Mouse (Mus musculus) forebrain, embryonic 16.5 days (tissue): ENCODE data around the gene Mbtps1. TPM values are rescaled to one million over a fixed set of nuclear protein-coding genes. Genes with fewer than 3 reads are reported as not detected.
A peak's percentile ranks its signal among the peaks of the same experiment; 100 is the strongest.

Source experiments
- ATAC-seq: fragments of 200-750 bp; cut with Nextera tagmentation; 2 replicates; pipeline ENCODE4 v1.8.0; 2017; ENCODE audit warnings: mild to moderate bottlenecking, moderate library complexity
- H3K27ac ChIP-seq: fragments of 300-500 bp; sonication (generic); 2 replicates; pipeline ENCODE4 v1.5.1; 2014; ENCODE audit warnings: low read length, control low read depth
- H3K27me3 ChIP-seq: fragments of 300-500 bp; sonication (generic); replicated peaks from 2 replicates; pipeline ENCODE4 v1.6.1; 2014; ENCODE audit warnings: low read length; ENCODE audit not compliant: control insufficient read depth, insufficient read depth
- H3K36me3 ChIP-seq: fragments of 300-500 bp; sonication (generic); 2 replicates; pipeline ENCODE4 v1.6.1; 2014; ENCODE audit not compliant: control insufficient read depth, insufficient read depth
- H3K4me1 ChIP-seq: fragments of 300-500 bp; sonication (generic); replicated peaks from 2 replicates; pipeline ENCODE4 v1.6.1; 2014; ENCODE audit warnings: low read length; ENCODE audit not compliant: control insufficient read depth, insufficient read depth
- H3K4me2 ChIP-seq: fragments of 300-500 bp; sonication (generic); 2 replicates; pipeline ENCODE4 v1.6.1; 2014; ENCODE audit warnings: mild to moderate bottlenecking, low read length, control low read depth
- H3K4me3 ChIP-seq: fragments of 300-500 bp; sonication (generic); replicated peaks from 2 replicates; pipeline ENCODE4 v1.5.1; 2014; ENCODE audit warnings: mild to moderate bottlenecking, low read length, control low read depth
- H3K9ac ChIP-seq: fragments of 300-500 bp; sonication (generic); replicated peaks from 2 replicates; pipeline ENCODE4 v1.6.1; 2014; ENCODE audit warnings: low read depth, low read length, control low read depth
- H3K9me3 ChIP-seq: fragments of 300-500 bp; sonication (generic); 2 replicates; pipeline ENCODE4 v1.6.1; 2016; ENCODE audit warnings: low read length; ENCODE audit not compliant: control insufficient read depth
- WGBS: fragments of 180-500 bp; shearing (Covaris S2); extraction: QIAGEN DNeasy Blood & Tissue Kit; methylation state at CpG from one replicate; pipeline ENCODE4 v1.1.7; 2014; 5-methylcytosine and 5-hydroxymethylcytosine counted together
- polyA plus RNA-seq: library from polyadenylated mRNA; unstranded; fragments of >200 nt; fragmentation: Nextera tagmentation; extraction: Ambion mirVana; gene quantifications from 2 replicates; pipeline ENCODE4 v1.2.1, GENCODE M21; 2015

The Mbtps1 gene
- polyA plus RNA-seq, 1 experiment from 2014 or later, result 66.6 TPM

DNA sequence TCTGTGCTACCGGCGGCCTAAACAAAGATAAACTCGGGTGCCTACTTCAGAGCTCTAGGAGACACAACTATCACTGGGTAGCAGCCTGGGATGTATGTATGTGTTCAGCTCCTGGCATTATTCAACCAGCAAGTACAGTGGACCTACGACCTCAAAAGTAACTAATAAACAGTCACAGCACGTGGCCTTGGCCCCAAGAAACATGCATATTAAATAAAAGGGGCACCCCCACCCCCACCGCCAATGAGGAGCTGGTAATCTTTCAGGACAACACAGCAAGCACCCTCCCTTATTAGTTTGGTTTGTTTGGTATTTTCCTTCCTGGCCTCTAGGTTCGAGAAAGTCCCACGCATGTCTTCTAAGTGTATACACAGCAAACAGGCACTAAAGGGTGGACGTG lies 9.7 kb upstream of the Mbtps1 start:
- Histone ChIP-seq H3K27ac (no peak overlapping the region), H3K36me3 (peaks cover 14% of the 10 kb centered on the region), H3K9ac (no peak overlapping the region), H3K4me2 (no peak overlapping the region), H3K27me3 (no peaks in the 10 kb centered on the region), H3K4me1 (peaks cover 3% of the 10 kb centered on the region), H3K9me3 (no peaks in the 10 kb centered on the region), H3K4me3 (no peak overlapping the region)
- ATAC-seq, result no peak
- 89% methylated on average over 9 of the region's 9 CpGs for WGBS

DNA sequence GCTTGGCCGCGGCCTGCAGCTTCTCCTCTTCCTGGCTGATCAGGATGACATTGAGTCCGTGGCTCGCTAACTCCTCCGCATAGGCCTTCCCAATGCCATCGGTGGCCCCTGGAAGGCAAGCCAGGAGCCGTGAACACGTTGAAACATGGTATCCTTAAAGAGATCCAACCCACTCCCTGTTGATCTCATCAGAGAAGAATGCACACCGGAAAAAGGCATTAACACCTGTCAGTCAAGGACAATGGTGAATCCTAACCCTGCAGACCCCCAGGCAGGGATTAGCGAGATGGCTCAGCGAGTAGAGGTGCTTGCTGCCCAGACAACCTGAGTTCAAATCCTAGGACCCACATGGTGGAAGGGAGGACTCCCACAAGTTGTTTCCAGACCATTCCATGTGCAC lies 7.8 kb upstream of the Mbtps1 start:
- 85% methylated on average over 11 of the region's 11 CpGs for WGBS
- peaks cover 23% of the 10 kb centered on the region for H3K36me3 ChIP-seq
- no peaks in the 10 kb centered on the region for H3K4me1 ChIP-seq
- H3K4me2 ChIP-seq, result no peak overlapping the region
- no peaks in the 10 kb centered on the region for H3K9me3 ChIP-seq
- ATAC-seq, result no peak
- H3K9ac ChIP-seq, result no peak overlapping the region
- no peaks in the 10 kb centered on the region for H3K27me3 ChIP-seq
- no peak overlapping the region for H3K27ac ChIP-seq
- H3K4me3 ChIP-seq, result no peak overlapping the region

DNA sequence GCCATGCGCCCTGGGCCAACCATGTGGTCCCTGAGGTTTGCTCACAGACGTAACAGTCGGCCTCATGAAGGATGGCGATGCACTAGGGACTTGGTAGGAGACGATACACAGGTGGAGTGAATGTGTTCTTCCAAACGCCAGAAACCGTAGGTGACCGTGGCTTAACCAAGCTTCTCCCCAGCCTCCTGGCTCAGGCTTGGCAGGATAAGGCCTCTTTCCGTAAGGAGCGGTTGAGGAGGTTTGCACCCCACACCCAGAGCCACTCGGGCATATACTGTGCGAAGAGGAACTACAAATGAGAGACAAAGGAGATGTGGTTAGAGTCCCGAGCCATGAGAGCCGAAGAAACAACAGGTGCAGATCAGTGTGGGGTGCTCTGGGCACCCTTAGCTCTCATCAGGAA lies 5.3 kb upstream of the Mbtps1 start:
- Histone ChIP-seq H3K4me3 (no peak overlapping the region), H3K9me3 (no peaks in the 10 kb centered on the region), H3K27ac (no peak overlapping the region), H3K36me3 (peaks cover 23% of the 10 kb centered on the region), H3K9ac (no peak overlapping the region), H3K4me2 (no peak overlapping the region), H3K4me1 (no peaks in the 10 kb centered on the region; the same call in 1 of the 2 replicates), H3K27me3 (no peaks in the 10 kb centered on the region)
- 94% methylated on average over 14 of the region's 14 CpGs for WGBS
- ATAC-seq, result no peak

DNA sequence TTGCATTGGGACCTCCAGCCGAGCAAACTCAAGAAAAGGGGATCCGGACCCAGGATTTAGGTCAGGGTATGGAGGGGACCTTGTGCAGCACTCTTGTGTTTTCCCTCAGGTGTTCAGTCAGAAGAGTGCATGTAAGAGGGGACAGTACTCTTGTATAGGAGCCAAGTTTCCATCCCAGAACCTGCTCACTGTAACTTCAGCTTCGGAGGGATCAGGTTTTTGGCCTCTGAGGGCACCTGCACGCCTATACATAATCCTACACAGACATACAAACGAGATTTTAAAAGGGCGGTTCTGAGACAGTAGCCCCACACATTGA lies 826 bp upstream of the Mbtps1 start:
- H3K27me3 ChIP-seq, result no peaks in the 10 kb centered on the region
- H3K27ac ChIP-seq, result no peak overlapping the region
- no peak overlapping the region for H3K9ac ChIP-seq
- 89% methylated on average over 6 of the region's 6 CpGs for WGBS
- peaks cover 27% of the 10 kb centered on the region for H3K4me1 ChIP-seq
- ATAC-seq, result no peak
- no peaks in the 10 kb centered on the region for H3K9me3 ChIP-seq
- H3K4me2 ChIP-seq, result no peak overlapping the region
- H3K36me3 ChIP-seq, result peaks cover 13% of the 10 kb centered on the region
- H3K4me3 ChIP-seq, result no peak overlapping the region

DNA sequence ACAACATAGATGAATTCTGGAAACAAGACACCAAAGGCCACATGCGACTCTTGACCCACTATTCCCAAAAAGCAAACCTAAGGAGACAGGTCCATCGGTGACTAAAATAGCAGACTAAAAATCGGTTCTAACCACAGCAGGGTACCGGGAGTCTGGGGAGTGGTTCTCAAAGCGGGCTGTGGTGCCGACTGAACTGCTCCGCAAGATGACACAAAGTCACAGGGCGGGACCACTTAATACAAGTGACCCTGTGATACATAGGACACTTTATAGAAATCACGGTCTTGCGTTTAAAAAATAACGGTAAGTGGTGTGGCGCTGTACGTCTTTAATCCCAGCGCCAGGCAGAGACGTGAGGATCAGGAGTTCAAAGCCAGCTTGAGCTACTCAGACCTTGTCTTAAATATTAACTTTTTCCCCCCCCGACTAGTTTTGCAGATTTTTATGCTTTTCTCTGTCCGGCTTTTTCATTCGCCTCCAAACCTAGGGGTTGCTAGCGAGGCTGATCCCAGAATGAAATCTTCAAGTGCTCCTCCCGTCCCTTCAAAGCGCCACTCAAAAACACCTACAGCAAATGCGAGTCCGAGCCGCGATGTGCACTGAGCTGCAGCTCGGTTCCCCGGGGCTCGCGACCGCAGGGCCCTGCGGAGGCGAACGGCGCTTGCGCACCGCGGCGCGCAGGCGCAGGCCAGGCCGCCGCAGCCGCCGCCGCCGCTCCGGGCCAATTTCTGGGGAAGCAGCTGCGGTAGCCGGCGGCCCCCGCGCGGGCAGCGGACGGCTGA lies 523 bp downstream of the Mbtps1 start:
- H3K4me3 ChIP-seq, result peak overlapping the region; percentile 78
- H3K36me3 ChIP-seq, result 0 out of 2 replicates have a peak, but pooled peaks cover 7% of the 10 kb centered on the region
- ATAC-seq, result peak; percentile 93
- WGBS, result under 1% methylated on average over 55 of the region's 55 CpGs
- peak overlapping the region; percentile 91 for H3K4me2 ChIP-seq
- no peaks in the 10 kb centered on the region for H3K9me3 ChIP-seq
- peaks cover 27% of the 10 kb centered on the region for H3K4me1 ChIP-seq
- peak overlapping the region; percentile 85 for H3K9ac ChIP-seq
- H3K27ac ChIP-seq, result peak overlapping the region; percentile 92
- no peaks in the 10 kb centered on the region for H3K27me3 ChIP-seq

DNA sequence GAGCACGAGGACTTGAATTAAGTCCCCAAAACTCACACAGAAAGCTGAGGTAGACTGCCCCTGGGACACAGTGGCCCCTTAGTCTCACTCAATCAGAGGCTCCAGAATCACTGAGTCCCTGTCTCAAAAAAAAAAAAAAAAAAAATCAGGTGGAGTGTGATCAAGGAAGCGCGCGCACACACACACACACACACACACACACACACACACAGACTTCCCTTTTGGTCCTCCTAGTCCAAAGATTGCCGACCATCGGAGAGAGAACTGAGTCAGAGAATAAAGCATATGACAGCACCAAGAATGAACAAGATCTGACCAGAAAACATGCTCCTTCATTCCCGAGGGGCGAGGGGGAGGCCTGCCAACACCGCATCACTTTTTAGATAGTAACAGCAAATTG lies 1.4 kb downstream of the Mbtps1 start:
- peaks cover 27% of the 10 kb centered on the region for H3K4me1 ChIP-seq
- no peak overlapping the region for H3K9ac ChIP-seq
- H3K4me3 ChIP-seq, result peak overlapping the region; percentile 78
- 78% methylated on average over 9 of the region's 9 CpGs for WGBS
- H3K27me3 ChIP-seq, result no peaks in the 10 kb centered on the region
- no peak for ATAC-seq
- H3K36me3 ChIP-seq, result 0 out of 2 replicates have a peak, but pooled peaks cover 4% of the 10 kb centered on the region
- no peak overlapping the region for H3K27ac ChIP-seq
- H3K9me3 ChIP-seq, result no peaks in the 10 kb centered on the region
- peak overlapping the region; percentile 91 for H3K4me2 ChIP-seq

DNA sequence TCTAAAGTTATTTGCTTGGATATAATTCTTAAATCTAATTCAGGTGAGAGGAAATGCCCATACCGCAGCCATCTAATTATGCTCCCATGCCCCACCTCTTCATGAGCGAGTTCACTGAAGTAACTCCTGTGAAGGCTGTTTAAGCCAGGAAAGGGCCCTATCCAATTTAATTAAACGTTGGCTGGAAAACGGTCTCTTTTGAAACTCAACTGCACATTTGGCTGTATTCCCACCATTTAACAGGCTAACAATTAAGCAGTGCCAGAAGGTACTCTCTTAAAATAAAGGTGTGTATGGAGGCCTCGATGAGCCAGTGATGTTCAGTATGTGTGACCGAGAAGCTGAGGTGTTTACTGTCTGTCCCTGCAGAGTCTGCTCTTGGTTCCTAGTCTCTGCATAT lies 2.7 kb downstream of the Mbtps1 start:
- H3K4me1 ChIP-seq, result peaks cover 27% of the 10 kb centered on the region
- no peak overlapping the region for H3K4me2 ChIP-seq
- no peak for ATAC-seq
- no peaks in the 10 kb centered on the region for H3K27me3 ChIP-seq
- no peak overlapping the region for H3K27ac ChIP-seq
- no peak overlapping the region for H3K9ac ChIP-seq
- H3K36me3 ChIP-seq, result no peaks in the 10 kb centered on the region
- H3K4me3 ChIP-seq, result no peak overlapping the region
- 30% methylated on average over 6 of the region's 6 CpGs for WGBS
- no peaks in the 10 kb centered on the region for H3K9me3 ChIP-seq

DNA sequence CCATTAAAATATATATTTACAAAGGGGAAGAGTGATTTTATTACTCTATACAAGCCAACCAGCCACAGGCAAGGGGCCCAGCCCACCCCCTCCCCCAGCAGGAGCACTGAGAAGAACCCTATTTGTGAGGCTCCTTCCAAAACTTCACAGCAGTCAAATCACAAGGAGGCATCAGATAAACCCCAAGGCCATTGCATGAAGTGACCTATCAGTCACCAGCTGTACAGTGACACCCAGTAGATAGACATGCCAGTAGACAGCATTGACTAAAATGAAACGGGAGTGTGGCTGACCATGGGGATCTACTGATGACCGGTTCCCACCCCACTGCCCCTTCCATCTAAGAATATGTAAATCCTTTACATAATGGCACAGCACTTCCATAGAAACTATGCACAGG lies 5.6 kb downstream of the Mbtps1 start:
- Histone ChIP-seq H3K9ac (no peak overlapping the region), H3K36me3 (no peaks in the 10 kb centered on the region), H3K4me1 (peaks cover 27% of the 10 kb centered on the region), H3K27ac (no peak overlapping the region), H3K27me3 (no peaks in the 10 kb centered on the region), H3K9me3 (no peaks in the 10 kb centered on the region), H3K4me2 (no peak overlapping the region), H3K4me3 (no peak overlapping the region)
- no peak for ATAC-seq
- WGBS, result 83% methylated on average over 2 of the region's 2 CpGs

DNA sequence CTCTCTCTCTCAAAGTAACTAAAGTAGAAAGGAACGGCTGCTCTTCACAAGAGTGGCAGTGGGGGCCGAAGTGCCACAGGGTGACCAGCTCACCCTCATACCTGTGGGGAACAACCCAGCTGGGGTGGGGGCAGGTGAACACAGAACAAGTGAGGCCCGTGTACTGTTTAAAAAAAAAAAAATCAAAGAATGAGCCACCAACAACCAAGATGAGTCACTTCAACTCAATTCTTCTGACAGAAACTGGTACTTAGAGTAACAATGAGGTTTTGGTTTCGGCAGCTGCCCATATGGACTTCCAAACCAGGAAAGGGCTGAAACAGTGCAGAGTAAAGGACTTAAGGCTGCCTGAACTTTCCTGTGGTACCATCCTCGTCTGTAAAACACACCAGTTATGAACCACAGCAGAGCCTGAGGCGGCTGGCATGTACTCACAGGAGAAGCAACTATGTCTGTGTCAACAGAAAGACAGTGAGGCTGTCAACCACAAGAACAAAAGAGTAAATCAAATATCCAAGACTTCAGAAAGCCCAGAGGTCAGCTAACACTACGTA lies 9.9 kb downstream of the Mbtps1 start:
- no peak overlapping the region for H3K27ac ChIP-seq
- no peaks in the 10 kb centered on the region for H3K9me3 ChIP-seq
- WGBS, result 80% methylated on average over 7 of the region's 7 CpGs
- peaks cover 4% of the 10 kb centered on the region; the same call in 1 of the 2 replicates for H3K36me3 ChIP-seq
- H3K27me3 ChIP-seq, result no peaks in the 10 kb centered on the region
- H3K4me2 ChIP-seq, result no peak overlapping the region
- no peak overlapping the region for H3K9ac ChIP-seq
- no peaks in the 10 kb centered on the region for H3K4me1 ChIP-seq
- H3K4me3 ChIP-seq, result no peak overlapping the region
- ATAC-seq, result no peak
